Mouse (Mus musculus) lung, embryonic 15.5 days (tissue): ENCODE measurements around the gene Acp6. TPM values are rescaled to one million over a fixed set of nuclear protein-coding genes. Genes with fewer than 3 reads are reported as not detected.

Source experiments
- ATAC-seq: fragments of 200-750 bp; cut with Nextera tagmentation; 2 replicates; pipeline ENCODE4 v1.8.0; 2017; ENCODE audit warnings: moderate number of reproducible peaks, borderline replicate concordance; ENCODE audit not compliant: low FRiP score, low TSS enrichment; ENCODE audit errors: extremely low read depth
- H3K27ac ChIP-seq: fragments of 300-500 bp; sonication (generic); 2 replicates; pipeline ENCODE4 v1.5.1; 2015; ENCODE audit warnings: moderate library complexity, mild to moderate bottlenecking, inconsistent platforms
- H3K27me3 ChIP-seq: fragments of 300-500 bp; sonication (generic); 2 replicates; pipeline ENCODE4 v1.6.1; 2015; ENCODE audit warnings: inconsistent platforms
- H3K36me3 ChIP-seq: fragments of 300-500 bp; sonication (generic); 2 replicates; pipeline ENCODE4 v1.6.1; 2015; ENCODE audit warnings: inconsistent platforms
- H3K4me1 ChIP-seq: fragments of 300-500 bp; sonication (generic); 2 replicates; pipeline ENCODE4 v1.6.1; 2015; ENCODE audit warnings: inconsistent platforms
- H3K4me2 ChIP-seq: fragments of 300-500 bp; sonication (generic); 2 replicates; pipeline ENCODE4 v1.6.1; 2015; ENCODE audit warnings: inconsistent platforms, mild to moderate bottlenecking, moderate library complexity
- H3K4me3 ChIP-seq: fragments of 300-500 bp; sonication (generic); 2 replicates; pipeline ENCODE4 v1.5.1; 2015; ENCODE audit warnings: mild to moderate bottlenecking, inconsistent platforms
- H3K9ac ChIP-seq: fragments of 300-500 bp; sonication (generic); 2 replicates; pipeline ENCODE4 v1.6.1; 2015; ENCODE audit warnings: inconsistent platforms
- H3K9me3 ChIP-seq: fragments of 300-500 bp; sonication (generic); 2 replicates; pipeline ENCODE4 v1.6.1; 2016; ENCODE audit warnings: inconsistent platforms
- WGBS: fragments of 180-500 bp; shearing (Covaris S2); methylation state at CpG from one replicate; pipeline ENCODE4 v1.1.7; 2015; 5-methylcytosine and 5-hydroxymethylcytosine counted together
- polyA plus RNA-seq: library from polyadenylated mRNA; unstranded; fragments of >200 nt; fragmentation: Nextera tagmentation; extraction: Ambion mirVana; gene quantifications from 2 replicates; pipeline ENCODE4 v1.2.1, GENCODE M21; 2015

The Acp6 gene
- polyA plus RNA-seq, 1 experiment from 2014 or later = 52.0 TPM

DNA sequence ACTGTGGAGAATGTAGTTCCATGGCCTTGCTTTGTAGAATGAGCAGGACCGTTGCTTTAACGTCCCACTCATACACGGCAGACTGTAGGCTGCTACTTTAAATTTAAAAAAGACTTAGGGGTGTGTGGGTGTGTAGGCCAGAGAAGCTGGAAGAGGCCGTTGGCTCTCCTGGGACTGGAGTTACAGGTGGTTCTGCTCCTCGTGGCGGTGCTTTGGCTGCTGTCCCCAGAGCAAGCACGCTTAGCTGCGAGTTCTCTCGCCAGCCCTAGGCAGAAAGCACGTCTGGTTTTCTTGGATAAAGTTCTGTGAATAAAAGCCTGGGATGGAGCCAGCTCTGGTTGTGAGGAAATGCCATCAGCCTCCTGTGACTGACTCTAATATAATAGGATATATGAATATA is 2.3 kb downstream of the Acp6 start:
- Histone ChIP-seq H3K9me3 (no peaks in the 10 kb centered on the region), H3K4me2 (0 out of 2 replicates have a peak overlapping the region, but pooled peaks have one; percentile 7), H3K4me3 (no peak overlapping the region), H3K27me3 (no peaks in the 10 kb centered on the region), H3K36me3 (no peaks in the 10 kb centered on the region), H3K9ac (no peak overlapping the region), H3K27ac (no peak overlapping the region), H3K4me1 (peaks cover 19% of the 10 kb centered on the region)
- ATAC-seq = no peak
- 54% methylated on average over 10 of the region's 10 CpGs for WGBS

DNA sequence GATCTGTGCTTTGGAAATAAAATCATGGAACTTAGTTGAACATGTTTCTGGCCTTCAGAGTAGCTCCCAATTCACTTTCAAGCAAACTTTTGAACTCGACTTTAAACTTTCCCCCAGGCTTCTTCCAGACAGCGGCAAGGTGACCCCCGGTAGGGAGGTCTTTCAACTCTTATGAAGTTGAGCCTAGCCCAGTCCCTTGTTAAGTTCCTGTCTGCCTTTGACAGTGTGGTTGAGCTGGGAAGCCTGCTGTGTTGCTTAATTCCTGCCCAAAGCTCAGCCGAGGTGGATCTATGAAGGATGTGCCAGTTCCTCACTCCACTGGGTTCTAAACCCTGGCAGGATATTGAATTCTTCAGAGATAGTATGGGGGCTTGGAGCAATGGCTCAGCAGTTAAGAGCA is 3.2 kb downstream of the Acp6 start:
- Histone ChIP-seq H3K4me3 (no peak overlapping the region), H3K9ac (no peak overlapping the region), H3K9me3 (no peaks in the 10 kb centered on the region), H3K4me1 (peaks cover 19% of the 10 kb centered on the region), H3K4me2 (no peak overlapping the region), H3K27ac (no peak overlapping the region), H3K27me3 (no peaks in the 10 kb centered on the region), H3K36me3 (no peaks in the 10 kb centered on the region)
- ATAC-seq = no peak
- WGBS = 62% methylated on average over 4 of the region's 4 CpGs

DNA sequence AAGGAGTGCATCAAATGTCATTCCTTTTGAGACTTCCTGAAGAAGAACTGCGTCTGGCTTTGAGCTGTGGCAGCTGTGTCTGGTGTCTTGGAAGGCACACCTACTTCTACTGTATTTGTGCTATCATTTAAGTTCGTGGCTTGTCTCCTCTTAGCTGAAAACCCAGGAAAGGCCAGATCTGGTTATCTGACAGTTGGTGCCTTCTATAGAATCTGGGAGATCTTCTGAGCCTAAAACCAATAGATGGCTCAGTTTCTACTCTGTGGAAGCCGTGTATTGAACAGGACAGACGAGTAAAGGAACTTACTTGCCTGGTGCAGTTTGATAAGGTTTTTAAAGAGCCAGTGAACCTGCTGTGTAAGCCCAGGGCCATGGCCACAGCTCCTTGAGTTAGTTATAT is 5.9 kb downstream of the Acp6 start:
- H3K4me3 ChIP-seq = no peak overlapping the region
- H3K9ac ChIP-seq = no peak overlapping the region
- H3K4me2 ChIP-seq = no peak overlapping the region
- H3K36me3 ChIP-seq = 0 out of 2 replicates have a peak, but pooled peaks cover 2% of the 10 kb centered on the region
- no peaks in the 10 kb centered on the region for H3K27me3 ChIP-seq
- H3K9me3 ChIP-seq = no peaks in the 10 kb centered on the region
- no peak overlapping the region for H3K27ac ChIP-seq
- no peak for ATAC-seq
- 71% methylated on average over 4 of the region's 4 CpGs for WGBS
- peaks cover 16% of the 10 kb centered on the region for H3K4me1 ChIP-seq

DNA sequence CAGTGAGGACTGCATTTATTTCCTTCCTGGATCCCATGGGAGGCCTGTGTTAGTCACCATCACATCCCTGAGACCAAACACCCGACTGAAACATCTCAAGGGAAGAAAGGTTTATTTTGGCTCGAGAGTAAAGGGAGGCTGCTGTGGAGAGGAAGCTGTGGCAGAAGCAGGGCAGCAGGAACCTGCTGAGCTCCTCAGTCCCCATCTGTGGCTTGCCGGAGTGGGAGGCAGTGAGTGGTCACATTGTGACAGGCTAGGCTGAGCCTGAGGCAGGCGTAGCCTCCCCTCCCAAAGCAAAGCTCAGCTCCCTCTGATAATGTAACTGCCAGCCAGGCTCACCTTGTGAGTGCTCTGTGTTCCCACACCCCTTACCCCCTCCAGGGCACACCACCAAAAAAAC is 8.5 kb downstream of the Acp6 start:
- no peaks in the 10 kb centered on the region for H3K27me3 ChIP-seq
- no peak overlapping the region for H3K27ac ChIP-seq
- H3K4me3 ChIP-seq = no peak overlapping the region
- peaks cover 3% of the 10 kb centered on the region; the same call in 1 of the 2 replicates for H3K36me3 ChIP-seq
- 55% methylated on average over 4 of the region's 4 CpGs for WGBS
- H3K9me3 ChIP-seq = no peaks in the 10 kb centered on the region
- no peak for ATAC-seq
- H3K4me1 ChIP-seq = no peaks in the 10 kb centered on the region
- no peak overlapping the region for H3K9ac ChIP-seq
- H3K4me2 ChIP-seq = no peak overlapping the region

DNA sequence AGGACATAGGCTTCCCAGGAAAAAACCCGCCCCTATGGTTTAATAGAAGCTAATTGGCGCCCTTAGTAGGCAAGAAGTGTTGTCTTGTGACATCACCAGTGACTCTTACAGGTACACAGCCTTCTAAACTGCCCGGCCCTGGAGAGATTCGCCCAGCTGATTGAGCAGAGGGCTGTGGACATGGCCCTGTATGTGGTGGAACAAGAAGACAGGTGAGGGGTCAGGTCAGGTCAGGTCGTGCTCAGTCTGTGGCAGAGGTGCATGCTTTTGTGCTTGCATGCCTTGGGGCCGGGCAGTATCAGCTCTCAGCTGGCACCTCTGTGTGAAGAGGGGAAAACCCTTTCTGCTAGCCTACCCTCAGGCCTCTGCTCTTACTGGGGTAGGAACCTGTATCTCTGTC is 13.0 kb downstream of the Acp6 start:
- Histone ChIP-seq H3K9ac (no peak overlapping the region), H3K27ac (no peak overlapping the region), H3K27me3 (no peaks in the 10 kb centered on the region), H3K4me1 (no peaks in the 10 kb centered on the region), H3K4me3 (no peak overlapping the region), H3K4me2 (no peak overlapping the region), H3K9me3 (no peaks in the 10 kb centered on the region), H3K36me3 (peaks cover 3% of the 10 kb centered on the region; the same call in 1 of the 2 replicates)
- 65% methylated on average over 6 of the region's 6 CpGs for WGBS
- ATAC-seq = no peak

DNA sequence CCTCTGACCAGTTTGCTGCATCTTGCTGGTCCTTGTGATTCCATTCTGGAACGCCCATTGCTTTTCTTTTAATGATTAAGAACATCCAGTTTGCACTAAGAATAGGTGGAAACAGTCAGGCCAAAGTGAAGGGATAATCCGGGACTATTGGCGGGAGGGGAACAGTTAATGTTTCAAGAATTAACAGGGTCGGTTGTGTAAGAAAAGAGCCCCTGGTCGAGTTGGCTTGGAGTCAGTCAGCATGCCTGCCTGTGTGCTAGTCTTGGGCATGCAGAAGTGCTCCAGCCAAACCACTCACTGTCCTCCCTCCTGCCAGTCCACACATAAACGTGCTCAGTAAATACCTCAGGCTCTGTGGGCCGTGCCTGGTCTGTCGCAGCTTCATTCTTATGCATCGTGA is 13.7 kb downstream of the Acp6 start:
- 69% methylated on average over 9 of the region's 9 CpGs for WGBS
- Histone ChIP-seq H3K36me3 (peaks cover 3% of the 10 kb centered on the region; the same call in 1 of the 2 replicates), H3K9me3 (no peaks in the 10 kb centered on the region), H3K4me1 (no peaks in the 10 kb centered on the region), H3K9ac (no peak overlapping the region), H3K4me2 (no peak overlapping the region), H3K27ac (no peak overlapping the region), H3K27me3 (no peaks in the 10 kb centered on the region), H3K4me3 (no peak overlapping the region)
- ATAC-seq = no peak

DNA sequence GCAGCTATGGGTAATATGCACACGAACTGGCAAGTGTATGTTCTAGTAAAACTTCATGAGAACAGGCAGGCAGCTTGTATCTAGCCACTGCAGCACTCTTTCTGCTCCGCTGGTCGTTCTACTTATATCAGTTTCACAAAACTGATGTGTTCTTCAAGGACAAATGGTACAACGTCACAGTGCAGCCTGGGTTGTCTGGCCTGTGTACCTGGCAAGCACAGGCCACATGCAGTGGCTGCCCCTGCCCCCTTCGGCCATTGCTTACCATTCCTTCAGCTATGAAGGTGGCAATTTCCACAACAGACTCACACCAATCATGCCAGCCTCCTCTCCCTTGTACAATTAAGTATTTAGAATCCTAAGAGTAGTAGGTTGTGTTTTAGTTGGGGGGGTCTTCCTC is 14.1 kb downstream of the Acp6 start:
- no peaks in the 10 kb centered on the region for H3K27me3 ChIP-seq
- peaks cover 3% of the 10 kb centered on the region; the same call in 1 of the 2 replicates for H3K36me3 ChIP-seq
- no peak overlapping the region for H3K9ac ChIP-seq
- 83% methylated on average over 5 of the region's 5 CpGs for WGBS
- ATAC-seq = no peak
- H3K4me2 ChIP-seq = no peak overlapping the region
- no peaks in the 10 kb centered on the region for H3K9me3 ChIP-seq
- H3K4me1 ChIP-seq = no peaks in the 10 kb centered on the region
- no peak overlapping the region for H3K4me3 ChIP-seq
- no peak overlapping the region for H3K27ac ChIP-seq

DNA sequence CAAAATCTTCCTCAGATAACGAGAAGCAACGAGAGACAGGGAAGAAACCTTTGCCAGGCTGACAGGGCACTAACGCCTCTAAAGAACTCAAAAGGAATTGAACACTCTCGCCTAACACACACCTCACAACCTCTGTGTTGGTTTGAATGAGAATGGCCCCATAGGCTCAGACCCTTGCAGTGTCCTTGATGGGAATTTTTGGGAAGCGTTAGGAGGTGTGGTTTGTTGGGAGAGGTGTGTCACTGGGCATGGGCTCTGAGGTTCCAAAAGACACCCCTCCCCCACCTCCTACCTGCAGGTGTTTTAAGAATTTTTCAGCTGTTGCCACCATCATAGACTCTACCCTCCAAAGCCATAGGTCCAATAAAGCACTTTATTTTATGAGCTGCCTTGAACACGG is 20.3 kb downstream of the Acp6 start:
- no peak overlapping the region for H3K4me3 ChIP-seq
- whole genome bisulfite sequencing = 76% methylated on average over 6 of the region's 6 CpGs

DNA sequence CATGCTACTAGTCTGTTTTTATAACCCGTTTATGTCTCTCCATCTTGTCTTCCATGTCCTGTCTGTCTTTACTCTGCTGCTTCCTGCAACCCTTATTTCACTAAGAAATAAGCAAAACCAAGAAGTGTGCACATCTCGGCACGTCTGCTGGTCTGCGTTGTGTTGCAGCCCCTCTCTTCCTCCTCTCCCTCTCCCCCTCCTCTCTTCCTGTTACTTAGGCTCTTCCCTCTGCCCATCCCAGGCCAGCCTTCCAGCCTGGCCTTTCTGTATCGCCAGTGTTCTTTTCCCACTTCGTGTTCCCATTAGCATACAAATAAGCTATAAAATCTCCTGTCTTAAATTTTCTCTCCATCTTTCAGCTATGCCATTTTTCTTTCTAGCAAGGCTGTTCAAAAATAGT is 21.9 kb downstream of the Acp6 start:
- Histone ChIP-seq H3K4me3 (no peak overlapping the region), H3K4me2 (no peak overlapping the region), H3K27ac (no peak overlapping the region), H3K27me3 (no peaks in the 10 kb centered on the region), H3K9me3 (no peaks in the 10 kb centered on the region), H3K9ac (no peak overlapping the region), H3K36me3 (no peaks in the 10 kb centered on the region), H3K4me1 (no peaks in the 10 kb centered on the region)
- 41% methylated on average over 6 of the region's 6 CpGs for WGBS
- no peak for ATAC-seq

More for the DNA sequence above, 20.3 kb downstream of the Acp6 start:
- ATAC-seq = no peak
- H3K4me2 ChIP-seq = no peak overlapping the region
- no peaks in the 10 kb centered on the region for H3K4me1 ChIP-seq
- no peaks in the 10 kb centered on the region for H3K9me3 ChIP-seq
- no peaks in the 10 kb centered on the region for H3K36me3 ChIP-seq
- H3K27me3 ChIP-seq = no peaks in the 10 kb centered on the region
- H3K9ac ChIP-seq = no peak overlapping the region
- H3K27ac ChIP-seq = no peak overlapping the region

DNA sequence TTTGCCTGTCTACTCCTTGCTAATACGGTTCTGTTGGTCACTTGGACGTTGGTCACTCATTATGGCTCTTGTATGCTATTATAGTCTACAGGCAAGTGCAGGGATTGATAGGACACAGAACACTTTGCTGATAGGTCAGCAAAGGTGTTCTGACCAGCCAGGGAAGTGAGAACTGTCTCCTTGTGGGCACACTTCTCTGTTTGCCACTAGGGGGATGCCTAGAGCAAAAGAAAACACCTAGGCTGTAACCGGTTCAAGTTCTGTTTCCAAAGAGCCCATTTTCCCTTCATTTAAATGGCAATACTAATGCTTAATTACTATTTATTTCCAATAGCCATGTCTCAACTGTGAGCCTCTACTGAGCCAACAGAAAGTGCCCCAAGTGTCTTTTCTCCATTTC is 25.2 kb downstream of the Acp6 start:
- no peak overlapping the region for H3K4me3 ChIP-seq
- no peaks in the 10 kb centered on the region for H3K27me3 ChIP-seq
- H3K9me3 ChIP-seq = no peaks in the 10 kb centered on the region
- no peaks in the 10 kb centered on the region for H3K36me3 ChIP-seq
- H3K9ac ChIP-seq = no peak overlapping the region
- H3K4me2 ChIP-seq = no peak overlapping the region
- no peak for ATAC-seq
- no peak overlapping the region for H3K27ac ChIP-seq
- 34% methylated on average over 3 of the region's 3 CpGs for WGBS
- H3K4me1 ChIP-seq = no peaks in the 10 kb centered on the region; the same call in 1 of the 2 replicates

DNA sequence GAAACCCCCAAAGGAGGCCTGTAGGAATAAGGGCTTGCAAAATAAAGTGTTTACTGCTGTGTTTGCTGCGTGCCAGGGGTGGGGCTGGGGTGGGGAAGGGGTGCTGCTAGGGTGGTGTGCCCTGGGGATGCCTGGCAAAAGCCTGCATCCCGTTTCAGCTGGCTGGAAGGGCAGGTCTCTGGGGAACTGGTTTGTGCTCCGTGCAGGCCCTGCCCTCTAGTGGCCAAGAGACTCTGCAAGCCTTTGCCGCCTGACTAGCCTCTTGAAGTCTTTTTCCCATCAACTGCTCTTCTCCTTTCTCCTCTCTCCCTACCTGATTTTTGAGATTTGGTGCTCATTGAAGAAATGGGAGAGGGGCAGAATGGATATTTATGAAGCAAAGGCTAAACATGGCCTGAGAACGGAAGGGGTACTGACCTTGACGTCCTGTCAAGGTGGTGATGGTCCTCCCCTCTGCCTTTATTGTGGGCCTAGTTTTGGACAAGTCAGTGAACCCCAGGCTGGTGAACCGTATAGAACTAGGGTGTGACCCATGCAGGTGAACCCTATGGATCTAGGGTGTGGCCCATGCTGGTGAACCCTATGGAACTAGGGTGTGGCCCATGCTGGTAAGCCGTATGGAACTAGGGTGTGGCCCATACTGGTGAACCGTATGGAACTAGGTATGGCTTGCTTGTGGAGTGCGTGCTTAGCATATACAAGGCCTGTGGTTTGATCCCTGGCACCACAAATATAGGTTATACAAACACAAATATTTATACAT is 26.7 kb downstream of the Acp6 start:
- H3K9ac ChIP-seq = no peak overlapping the region
- WGBS = 36% methylated on average over 10 of the region's 10 CpGs
- H3K4me3 ChIP-seq = no peak overlapping the region
- H3K9me3 ChIP-seq = no peaks in the 10 kb centered on the region
- no peak overlapping the region for H3K27ac ChIP-seq
- H3K27me3 ChIP-seq = no peaks in the 10 kb centered on the region
- H3K4me1 ChIP-seq = no peaks in the 10 kb centered on the region; the same call in 1 of the 2 replicates
- H3K4me2 ChIP-seq = no peak overlapping the region
- no peaks in the 10 kb centered on the region for H3K36me3 ChIP-seq
- no peak for ATAC-seq

DNA sequence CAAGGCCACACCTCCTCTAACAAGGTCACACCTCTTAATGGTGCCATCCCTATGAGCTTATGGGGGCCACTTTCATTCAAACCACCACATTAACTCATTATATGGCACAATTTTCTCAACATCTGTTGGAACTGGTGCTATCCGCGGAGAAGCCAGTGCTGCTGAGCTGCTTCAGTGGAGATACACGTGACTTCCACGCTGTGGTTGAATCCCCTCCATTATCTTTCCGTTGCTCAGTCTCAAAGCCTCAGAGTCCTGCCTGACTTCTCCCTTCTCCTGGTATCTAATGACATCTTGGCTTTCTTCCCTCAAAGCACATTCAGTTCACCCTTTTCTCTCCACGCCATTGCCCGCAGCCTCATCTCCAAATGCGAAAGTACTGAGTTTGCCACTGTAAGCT is 38.0 kb downstream of the Acp6 start:
- Histone ChIP-seq H3K4me2 (no peak overlapping the region), H3K36me3 (no peaks in the 10 kb centered on the region), H3K27ac (no peak overlapping the region), H3K27me3 (no peaks in the 10 kb centered on the region), H3K9ac (no peak overlapping the region), H3K9me3 (no peaks in the 10 kb centered on the region), H3K4me3 (no peak overlapping the region), H3K4me1 (no peaks in the 10 kb centered on the region)
- no peak for ATAC-seq
- 86% methylated on average over 8 of the region's 8 CpGs for WGBS
